In the genomic region with DNA sequence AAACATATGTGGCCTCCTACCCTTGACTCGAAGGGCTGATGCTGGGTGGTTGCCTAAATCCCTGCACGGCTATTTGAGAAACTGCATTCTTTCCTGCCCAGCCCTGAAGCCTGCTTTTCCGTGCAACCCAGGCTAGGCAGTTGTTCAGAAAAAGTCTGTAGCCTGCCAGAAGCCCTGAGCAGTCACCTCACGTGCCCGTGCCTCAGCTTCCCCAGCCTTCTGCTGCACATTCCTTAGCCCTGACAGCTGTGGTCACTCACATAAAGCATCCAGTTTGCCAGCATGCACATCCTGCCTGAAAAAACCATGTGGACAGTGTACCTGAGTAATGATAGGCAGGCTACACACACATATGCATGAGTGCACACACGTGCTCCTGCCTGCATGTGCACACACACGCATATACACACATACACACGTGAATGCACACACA, we compare ENCODE assay signal across 8 mouse cellular contexts.
DNase-seq lines count a peak whose midpoint lies in the region; ATAC-seq and TF ChIP-seq lines count a peak whose summit lies in the region.

No protein-coding gene starts in this region.

- H3K27ac ChIP-seq in hindbrain, embryonic 11.5 days (ENCODE audit: low read depth, low read length) = peak overlapping the region; percentile 31; the same call in 1 of the 2 replicates
- H3K27ac ChIP-seq in hindbrain, embryonic 16.5 days (ENCODE audit: low read depth, low read length) = no peak overlapping the region
- peak overlapping the region; percentile 69; the same call in 1 of the 2 replicates for H3K27ac ChIP-seq in forebrain, embryonic 13.5 days
- peak overlapping the region; percentile 90 for H3K27ac ChIP-seq in intestine, embryonic 15.5 days
- H3K27ac ChIP-seq in midbrain, postnatal 0 days (ENCODE audit: low read depth, low read length) = no peak overlapping the region

- peaks cover 14% of the 10 kb centered on the region for H3K4me1 ChIP-seq in hindbrain, embryonic 11.5 days (replicated peaks; ENCODE audit: control insufficient read depth, insufficient read depth, low read length)
- peaks cover 18% of the 10 kb centered on the region for H3K4me1 ChIP-seq in hindbrain, embryonic 16.5 days (ENCODE audit: control insufficient read depth, insufficient read depth, low read depth, low read length)
- peaks cover 52% of the 10 kb centered on the region for H3K4me1 ChIP-seq in forebrain, embryonic 13.5 days
- peaks cover 33% of the 10 kb centered on the region for H3K4me1 ChIP-seq in intestine, embryonic 15.5 days (replicated peaks)
- H3K4me1 ChIP-seq in midbrain, postnatal 0 days (ENCODE audit: insufficient read depth, low read length) = peaks cover 6% of the 10 kb centered on the region

- no peaks in the 10 kb centered on the region for H3K36me3 ChIP-seq in hindbrain, embryonic 11.5 days (ENCODE audit: control insufficient read depth, insufficient read depth, low read length)
- no peaks in the 10 kb centered on the region for H3K36me3 ChIP-seq in hindbrain, embryonic 16.5 days (ENCODE audit: control insufficient read depth, insufficient read depth, low read length)
- no peaks in the 10 kb centered on the region for H3K36me3 ChIP-seq in forebrain, embryonic 13.5 days (ENCODE audit: poor library complexity, severe bottlenecking)
- no peaks in the 10 kb centered on the region for H3K36me3 ChIP-seq in intestine, embryonic 15.5 days
- H3K36me3 ChIP-seq in midbrain, postnatal 0 days (ENCODE audit: insufficient read depth, low read length) = no peaks in the 10 kb centered on the region

- H3K4me2 ChIP-seq in hindbrain, embryonic 11.5 days (replicated peaks; ENCODE audit: low read depth, low read length) = no peak overlapping the region
- H3K4me2 ChIP-seq in hindbrain, embryonic 16.5 days (ENCODE audit: low read length) = no peak overlapping the region
- H3K4me2 ChIP-seq in forebrain, embryonic 13.5 days = no peak overlapping the region
- 0 out of 2 replicates have a peak overlapping the region, but pooled peaks have one; percentile 3 for H3K4me2 ChIP-seq in intestine, embryonic 15.5 days (replicated peaks)
- H3K4me2 ChIP-seq in midbrain, postnatal 0 days (ENCODE audit: low read depth, low read length, poor library complexity, severe bottlenecking) = no peak overlapping the region

- ATAC-seq in hindbrain, embryonic 11.5 days (ENCODE audit: low FRiP score) = no peak
- ATAC-seq in hindbrain, embryonic 16.5 days = no peak
- no peak for ATAC-seq in forebrain, embryonic 13.5 days
- peak; percentile 21; the same call in 1 of the 2 replicates for ATAC-seq in intestine, embryonic 15.5 days
- no peak for ATAC-seq in midbrain, postnatal 0 days (ENCODE audit: low FRiP score)

- WGBS in hindbrain, embryonic 11.5 days = 58% methylated on average over 8 of the region's 8 CpGs
- WGBS in hindbrain, embryonic 16.5 days = 69% methylated on average over 8 of the region's 8 CpGs
- WGBS in forebrain, embryonic 13.5 days = 73% methylated on average over 8 of the region's 8 CpGs
- 56% methylated on average over 8 of the region's 8 CpGs for WGBS in intestine, embryonic 15.5 days
- whole genome bisulfite sequencing in midbrain, postnatal 0 days = 68% methylated on average over 8 of the region's 8 CpGs

- DNase-seq in hindbrain, embryonic 11.5 days (ENCODE audit: low spot score) = no peak
- DNase-seq in lung, postnatal 36 days = peak; percentile 52
- no peak for DNase-seq in thymus, postnatal 25 days
- DNase-seq in adrenal gland, postnatal 36 days = no peak
- DNase-seq in midbrain, postnatal 0 days (ENCODE audit: low spot score) = no peak

- H3K9me3 ChIP-seq in hindbrain, embryonic 11.5 days (ENCODE audit: control insufficient read depth, low read length) = no peaks in the 10 kb centered on the region
- no peaks in the 10 kb centered on the region for H3K9me3 ChIP-seq in hindbrain, embryonic 16.5 days (ENCODE audit: control insufficient read depth, low read length)
- H3K9me3 ChIP-seq in forebrain, embryonic 13.5 days (replicated peaks) = no peaks in the 10 kb centered on the region
- H3K9me3 ChIP-seq in intestine, embryonic 15.5 days = no peaks in the 10 kb centered on the region
- no peaks in the 10 kb centered on the region for H3K9me3 ChIP-seq in midbrain, postnatal 0 days (ENCODE audit: low read length)

- no peaks in the 10 kb centered on the region; the same call in 1 of the 2 replicates for H3K27me3 ChIP-seq in hindbrain, embryonic 11.5 days (ENCODE audit: control insufficient read depth, insufficient read depth, low read length)
- no peaks in the 10 kb centered on the region; the same call in 1 of the 2 replicates for H3K27me3 ChIP-seq in hindbrain, embryonic 16.5 days (replicated peaks; ENCODE audit: control insufficient read depth, insufficient read depth, low read length)
- no peaks in the 10 kb centered on the region for H3K27me3 ChIP-seq in forebrain, embryonic 13.5 days
- no peaks in the 10 kb centered on the region for H3K27me3 ChIP-seq in intestine, embryonic 15.5 days (replicated peaks)
- no peaks in the 10 kb centered on the region; the same call in 1 of the 2 replicates for H3K27me3 ChIP-seq in midbrain, postnatal 0 days (ENCODE audit: insufficient read depth, low read length)

- TF ChIP-seq CTCF in midbrain, postnatal 0 days (IDR thresholded peaks at IDR 0.05) = no peak

- H3K9ac ChIP-seq in hindbrain, embryonic 11.5 days (ENCODE audit: low read depth, low read length) = no peak overlapping the region
- H3K9ac ChIP-seq in hindbrain, embryonic 16.5 days (ENCODE audit: low read depth, low read length) = no peak overlapping the region
- no peak overlapping the region for H3K9ac ChIP-seq in forebrain, embryonic 13.5 days
- H3K9ac ChIP-seq in intestine, embryonic 15.5 days = no peak overlapping the region
- no peak overlapping the region for H3K9ac ChIP-seq in midbrain, postnatal 0 days (replicated peaks; ENCODE audit: low read length, poor library complexity, severe bottlenecking)

- no peak overlapping the region for H3K4me3 ChIP-seq in hindbrain, embryonic 11.5 days (ENCODE audit: low read depth, low read length)
- H3K4me3 ChIP-seq in hindbrain, embryonic 16.5 days (ENCODE audit: low read length) = no peak overlapping the region
- no peak overlapping the region for H3K4me3 ChIP-seq in forebrain, embryonic 13.5 days
- H3K4me3 ChIP-seq in intestine, embryonic 15.5 days (replicated peaks) = no peak overlapping the region
- no peak overlapping the region for H3K4me3 ChIP-seq in midbrain, postnatal 0 days (ENCODE audit: low read depth, low read length)

Comparison
In these comparisons a context has a peak if more than half of its experiments do, and no peak if none do; other contexts are left out.
1. H3K27ac ChIP-seq: peak in hindbrain, embryonic 11.5 days (single experiment), forebrain, embryonic 13.5 days (single experiment) and intestine, embryonic 15.5 days (single experiment); none in hindbrain, embryonic 16.5 days (single experiment) and midbrain, postnatal 0 days (single experiment).